Mouse (Mus musculus): ENCODE data around the gene Ahcyl2.

DNA sequence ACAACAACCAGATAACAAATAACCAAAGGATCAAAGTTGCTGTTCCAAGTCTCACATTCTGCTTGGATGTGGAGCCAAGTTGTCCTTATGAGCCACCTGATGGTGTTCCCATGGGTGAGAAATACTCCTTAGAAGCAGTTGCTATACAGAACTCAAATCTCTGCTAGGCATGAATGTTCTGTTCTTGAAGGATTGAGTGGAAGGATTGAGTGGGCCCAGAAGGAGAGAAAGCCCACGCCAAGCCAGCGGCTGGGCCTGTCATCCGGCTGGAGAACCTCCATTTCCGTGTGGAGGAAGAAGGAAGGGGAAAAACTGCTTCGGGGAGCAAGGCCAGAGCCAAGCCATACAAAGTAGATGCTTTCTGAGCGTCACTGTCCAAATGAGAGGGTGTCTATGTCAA is 193.3 kb downstream of the Ahcyl2 start:
- TF ChIP-seq CTCF (IDR thresholded peaks at IDR 0.05; ENCODE audit: low read depth) (no peak), EP300 (optimal IDR thresholded peaks at IDR 0.05) (no peak)

All from stomach, postnatal 0 days (tissue).